Mouse (Mus musculus) midbrain, embryonic 11.5 days (tissue): ENCODE data around the gene Rpl39l. TPM values are rescaled to one million over a fixed set of nuclear protein-coding genes. Genes with fewer than 3 reads are reported as not detected.

ENCODE experiments used
- ATAC-seq: fragments of 200-750 bp; cut with Nextera tagmentation; 2 replicates; pipeline ENCODE4 v1.8.0; 2017; ENCODE audit warnings: moderate TSS enrichment, moderate library complexity; ENCODE audit not compliant: low FRiP score
- DNase-seq: peaks from one replicate; pipeline ENCODE4 v3.0.0; 2015; ENCODE audit warnings: low spot score; ENCODE audit errors: missing footprints
- H3K27ac ChIP-seq: fragments of 300-500 bp; sonication (generic); 2 replicates; pipeline ENCODE4 v1.5.1; 2014; ENCODE audit warnings: low read depth, low read length
- H3K27me3 ChIP-seq: fragments of 300-500 bp; sonication (generic); 2 replicates; pipeline ENCODE4 v1.6.1; 2014; ENCODE audit warnings: mild to moderate bottlenecking, low read length, moderate library complexity, mixed read lengths; ENCODE audit not compliant: control insufficient read depth, insufficient read depth
- H3K36me3 ChIP-seq: fragments of 300-500 bp; sonication (generic); 2 replicates; pipeline ENCODE4 v1.6.1; 2014; ENCODE audit warnings: mild to moderate bottlenecking, low read length, moderate library complexity, mixed read lengths; ENCODE audit not compliant: control insufficient read depth, insufficient read depth
- H3K4me1 ChIP-seq: fragments of 300-500 bp; sonication (generic); 2 replicates; pipeline ENCODE4 v1.6.1; 2014; ENCODE audit warnings: low read length; ENCODE audit not compliant: control insufficient read depth, insufficient read depth
- H3K4me2 ChIP-seq: fragments of 300-500 bp; sonication (generic); 2 replicates; pipeline ENCODE4 v1.6.1; 2014; ENCODE audit warnings: mild to moderate bottlenecking, moderate library complexity
- H3K4me3 ChIP-seq: fragments of 300-500 bp; sonication (generic); 2 replicates; pipeline ENCODE4 v1.5.1; 2014; ENCODE audit warnings: low read depth, low read length
- H3K9ac ChIP-seq: fragments of 300-500 bp; sonication (generic); 2 replicates; pipeline ENCODE4 v1.6.1; 2014; ENCODE audit warnings: low read length
- H3K9me3 ChIP-seq: fragments of 300-500 bp; sonication (generic); 2 replicates; pipeline ENCODE4 v1.6.1; 2016; ENCODE audit warnings: low read length; ENCODE audit not compliant: control insufficient read depth
- WGBS: fragments of 180-500 bp; shearing (Covaris S2); extraction: QIAGEN DNeasy Blood & Tissue Kit; methylation state at CpG from one replicate; pipeline ENCODE4 v1.1.7; 2014; 5-methylcytosine and 5-hydroxymethylcytosine counted together
- polyA plus RNA-seq: library from polyadenylated mRNA; unstranded; fragments of >200 nt; fragmentation: Nextera tagmentation; extraction: Ambion mirVana; gene quantifications from 2 replicates; pipeline ENCODE4 v1.2.1, GENCODE M21; 2014

Rpl39l gene
- not detected in 2 replicates for polyA plus RNA-seq

- H3K36me3 ChIP-seq = no peaks in the 10 kb centered on the region
Measured at GRCm38 (mm10) chr16:10170005-10170404, at the start of gene Rpl39l. Rpl39l (plus strand) TSS chr16:10170226.

GRCm38 (mm10) chr16:10127586-10127985 is 42.4 kb upstream of the Rpl39l start:
- Histone ChIP-seq H3K4me3 (no peak overlapping the region), H3K9ac (no peak overlapping the region), H3K36me3 (no peaks in the 10 kb centered on the region), H3K4me2 (no peak overlapping the region), H3K27ac (no peak overlapping the region), H3K27me3 (no peaks in the 10 kb centered on the region), H3K4me1 (no peaks in the 10 kb centered on the region), H3K9me3 (no peaks in the 10 kb centered on the region)
- DNase-seq = no peak
- ATAC-seq = no peak
- WGBS = 84% methylated on average over 1 of the region's 1 CpGs

More at GRCm38 (mm10) chr16:10170005-10170404, at the start of gene Rpl39l:
- DNase-seq (no peak), ATAC-seq (no peak)
- Histone ChIP-seq H3K4me3 (no peak within 1 kb of the TSS), H3K9ac (no peak within 1 kb of the TSS), H3K27ac (no peak within 1 kb of the TSS), H3K9me3 (no peaks in the 10 kb centered on the region), H3K4me2 (no peak within 1 kb of the TSS), H3K4me1 (no peaks in the 10 kb centered on the region), H3K27me3 (no peaks in the 10 kb centered on the region)
- 81% methylated on average over 22 of the region's 22 CpGs for WGBS

GRCm38 (mm10) chr16:10129052-10129911 is 40.7 kb upstream of the Rpl39l start:
- DNase-seq (no peak), ATAC-seq (no peak)
- no peak overlapping the region for H3K9ac ChIP-seq
- H3K27ac ChIP-seq = no peak overlapping the region
- no peaks in the 10 kb centered on the region for H3K27me3 ChIP-seq
- H3K36me3 ChIP-seq = no peaks in the 10 kb centered on the region
- H3K4me2 ChIP-seq = no peak overlapping the region
- no peak overlapping the region for H3K4me3 ChIP-seq
- H3K9me3 ChIP-seq = no peaks in the 10 kb centered on the region
- WGBS = 82% methylated on average over 2 of the region's 2 CpGs
- no peaks in the 10 kb centered on the region for H3K4me1 ChIP-seq

- no peaks in the 10 kb centered on the region for H3K4me1 ChIP-seq
- no peak overlapping the region for H3K4me2 ChIP-seq
- WGBS = 92% methylated on average over 2 of the region's 2 CpGs
- no peaks in the 10 kb centered on the region for H3K36me3 ChIP-seq
- H3K9me3 ChIP-seq = no peaks in the 10 kb centered on the region
- no peak for DNase-seq
- H3K4me3 ChIP-seq = no peak overlapping the region
- no peak overlapping the region for H3K9ac ChIP-seq
- ATAC-seq = no peak
- H3K27ac ChIP-seq = no peak overlapping the region
- H3K27me3 ChIP-seq = no peaks in the 10 kb centered on the region
Measured at GRCm38 (mm10) chr16:10143166-10143565, 26.9 kb upstream of the Rpl39l start.

GRCm38 (mm10) chr16:10147401-10147800 is 22.6 kb upstream of the Rpl39l start:
- Histone ChIP-seq H3K4me1 (no peaks in the 10 kb centered on the region), H3K27me3 (no peaks in the 10 kb centered on the region), H3K36me3 (no peaks in the 10 kb centered on the region), H3K27ac (no peak overlapping the region), H3K4me2 (no peak overlapping the region), H3K9ac (no peak overlapping the region), H3K9me3 (no peaks in the 10 kb centered on the region), H3K4me3 (no peak overlapping the region)
- WGBS = 95% methylated on average over 5 of the region's 5 CpGs
- ATAC-seq (no peak), DNase-seq (no peak)

- no peaks in the 10 kb centered on the region for H3K36me3 ChIP-seq
- H3K27ac ChIP-seq = no peak overlapping the region
- 92% methylated on average over 8 of the region's 8 CpGs for WGBS
- no peaks in the 10 kb centered on the region for H3K27me3 ChIP-seq
- no peaks in the 10 kb centered on the region for H3K9me3 ChIP-seq
- H3K4me3 ChIP-seq = no peak overlapping the region
- H3K4me2 ChIP-seq = no peak overlapping the region
- ATAC-seq (no peak), DNase-seq (no peak)
- no peaks in the 10 kb centered on the region for H3K4me1 ChIP-seq
- no peak overlapping the region for H3K9ac ChIP-seq
Measured at GRCm38 (mm10) chr16:10169123-10169905, 712 bp upstream of the Rpl39l start.

GRCm38 (mm10) chr16:10171276-10171675 is 1.2 kb downstream of the Rpl39l start:
- H3K27me3 ChIP-seq = no peaks in the 10 kb centered on the region
- H3K27ac ChIP-seq = no peak overlapping the region
- H3K9ac ChIP-seq = no peak overlapping the region
- H3K36me3 ChIP-seq = no peaks in the 10 kb centered on the region
- H3K9me3 ChIP-seq = no peaks in the 10 kb centered on the region
- no peak overlapping the region for H3K4me2 ChIP-seq
- H3K4me1 ChIP-seq = no peaks in the 10 kb centered on the region
- ATAC-seq = no peak
- no peak for DNase-seq
- no peak overlapping the region for H3K4me3 ChIP-seq
- 93% methylated on average over 4 of the region's 4 CpGs for WGBS

- Histone ChIP-seq H3K36me3 (no peaks in the 10 kb centered on the region), H3K4me1 (no peaks in the 10 kb centered on the region), H3K9me3 (peaks cover 3% of the 10 kb centered on the region; the same call in 1 of the 2 replicates), H3K4me2 (no peak overlapping the region), H3K27ac (no peak overlapping the region), H3K4me3 (no peak overlapping the region), H3K27me3 (no peaks in the 10 kb centered on the region), H3K9ac (no peak overlapping the region)
- ATAC-seq = no peak
- WGBS = 88% methylated on average over 3 of the region's 3 CpGs
- DNase-seq = no peak
Measured at GRCm38 (mm10) chr16:10172179-10172820, 2.3 kb downstream of the Rpl39l start.
